Mouse (Mus musculus) bone marrow, adult 2 months (tissue): ENCODE data around the gene Sema3a.

Experiments used
- CTCF ChIP-seq: fragments of 200-500 bp; IDR thresholded peaks from 2 replicates; pipeline ENCODE4 v1.5.1; 2011; ENCODE audit warnings: low read length, control low read depth; ENCODE audit not compliant: control insufficient read depth, insufficient read depth
- POLR2A ChIP-seq: fragments of 200-500 bp; IDR thresholded peaks from 2 replicates; pipeline ENCODE4 v1.6.1; 2011; ENCODE audit warnings: low read depth, mild to moderate bottlenecking, control low read depth, low read length, borderline replicate concordance; ENCODE audit not compliant: control insufficient read depth

- no peak for TF ChIP-seq CTCF
- no peak for TF ChIP-seq POLR2A
These were observed 57.0 kb downstream of the Sema3a start for GRCm38 (mm10) chr5:13182186-13182585.
